Mouse (Mus musculus) limb, embryonic 14.5 days (tissue): ENCODE results near the gene Anks1. TPM values are rescaled to one million over a fixed set of nuclear protein-coding genes. Genes with fewer than 3 reads are reported as not detected.

ENCODE experiments used
- ATAC-seq: fragments of 200-750 bp; cut with Nextera tagmentation; 2 replicates; pipeline ENCODE4 v1.8.0; 2017; ENCODE audit warnings: low read depth, moderate number of reproducible peaks, moderate TSS enrichment; ENCODE audit not compliant: low FRiP score
- DNase-seq: peaks from one replicate; pipeline ENCODE4 v3.0.0-alpha.2; 2015; ENCODE audit warnings: low spot score
- H3K27ac ChIP-seq: fragments of 300-500 bp; sonication (generic); replicated peaks from 2 replicates; pipeline ENCODE4 v1.5.1; 2014; ENCODE audit warnings: low read depth, mild to moderate bottlenecking, low read length, moderate library complexity, mixed read lengths
- H3K27me3 ChIP-seq: fragments of 300-500 bp; sonication (generic); 2 replicates; pipeline ENCODE4 v1.6.1; 2014; ENCODE audit warnings: low read length, mixed read lengths; ENCODE audit not compliant: control insufficient read depth, insufficient read depth
- H3K36me3 ChIP-seq: fragments of 300-500 bp; sonication (generic); 2 replicates; pipeline ENCODE4 v1.6.1; 2014; ENCODE audit warnings: mild to moderate bottlenecking, low read length, moderate library complexity, mixed read lengths; ENCODE audit not compliant: control insufficient read depth, insufficient read depth
- H3K4me1 ChIP-seq: fragments of 300-500 bp; sonication (generic); 2 replicates; pipeline ENCODE4 v1.6.1; 2014; ENCODE audit warnings: antibody characterized with exemption, low read length, mixed read lengths; ENCODE audit not compliant: control insufficient read depth, insufficient read depth
- H3K4me2 ChIP-seq: fragments of 300-500 bp; sonication (generic); replicated peaks from 2 replicates; pipeline ENCODE4 v1.6.1; 2014; ENCODE audit warnings: low read depth, mild to moderate bottlenecking, low read length, moderate library complexity; ENCODE audit not compliant: severe bottlenecking
- H3K4me3 ChIP-seq: fragments of 300-500 bp; sonication (generic); replicated peaks from 2 replicates; pipeline ENCODE4 v1.5.1; 2014; ENCODE audit warnings: low read length
- H3K9ac ChIP-seq: fragments of 300-500 bp; sonication (generic); 2 replicates; pipeline ENCODE4 v1.6.1; 2014; ENCODE audit warnings: mild to moderate bottlenecking, low read depth, low read length, moderate library complexity; ENCODE audit not compliant: severe bottlenecking
- H3K9me3 ChIP-seq: fragments of 300-500 bp; sonication (generic); 2 replicates; pipeline ENCODE4 v1.6.1; 2016; ENCODE audit warnings: low read length; ENCODE audit not compliant: control insufficient read depth
- POLR2A ChIP-seq: fragments of 200-500 bp; IDR thresholded peaks from 2 replicates; pipeline ENCODE4 v1.8.0; 2012; ENCODE audit warnings: inconsistent platforms, mild to moderate bottlenecking, moderate library complexity, borderline replicate concordance; ENCODE audit not compliant: insufficient read depth, insufficient read length; ENCODE audit errors: extremely low read depth
- WGBS: fragments of 180-500 bp; shearing (Covaris S2); extraction: QIAGEN DNeasy Blood & Tissue Kit; methylation state at CpG from one replicate; pipeline ENCODE4 v1.1.7; 2014; 5-methylcytosine and 5-hydroxymethylcytosine counted together
- polyA plus RNA-seq, 2 experiments: library from polyadenylated mRNA; depleted of rRNA in 1 of 2; stranded (reverse) in 1 of 2; unstranded in 1 of 2; fragments of >200 nt; fragmentation: Nextera tagmentation in 1 of 2; extraction: Ambion mirVana in 1 of 2; gene quantifications; 2 replicates each; pipeline versions ENCODE4 v1.2.1 to v1.2.3; 2012 to 2014

Gene Anks1
- polyA plus RNA-seq, 2 experiments, result 14.6 to 40.6 TPM

DNA sequence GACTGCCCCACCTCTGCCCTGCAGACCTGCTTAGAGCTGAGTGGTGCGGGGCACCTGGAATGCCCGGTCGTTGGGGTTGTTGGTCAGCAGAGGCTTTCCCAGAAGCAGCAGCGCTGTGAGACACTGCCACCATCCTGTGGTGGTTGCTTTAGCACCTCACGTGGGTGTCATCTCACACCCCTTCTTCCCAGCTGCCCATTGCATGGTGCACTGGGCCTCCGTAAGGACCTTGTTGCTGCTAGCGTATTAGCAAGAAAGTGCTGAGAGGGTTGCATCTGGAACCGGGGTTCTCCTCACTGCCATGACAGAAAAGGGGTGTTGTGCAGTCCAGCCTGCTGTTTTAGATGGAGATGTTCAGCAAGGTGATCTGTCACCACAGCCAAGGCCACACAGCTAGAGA is 97.1 kb downstream of the Anks1 start:
- no peak for DNase-seq
- Histone ChIP-seq H3K27me3 (no peaks in the 10 kb centered on the region), H3K27ac (peak overlapping the region; percentile 93), H3K4me2 (no peak overlapping the region), H3K4me3 (no peak overlapping the region), H3K9ac (0 out of 2 replicates have a peak overlapping the region, but pooled peaks have one; percentile 54), H3K4me1 (peaks cover 32% of the 10 kb centered on the region), H3K9me3 (no peaks in the 10 kb centered on the region), H3K36me3 (peaks cover 12% of the 10 kb centered on the region; the same call in 1 of the 2 replicates)
- ATAC-seq, result no peak
- no peak for TF ChIP-seq POLR2A
- WGBS, result 63% methylated on average over 8 of the region's 8 CpGs

DNA sequence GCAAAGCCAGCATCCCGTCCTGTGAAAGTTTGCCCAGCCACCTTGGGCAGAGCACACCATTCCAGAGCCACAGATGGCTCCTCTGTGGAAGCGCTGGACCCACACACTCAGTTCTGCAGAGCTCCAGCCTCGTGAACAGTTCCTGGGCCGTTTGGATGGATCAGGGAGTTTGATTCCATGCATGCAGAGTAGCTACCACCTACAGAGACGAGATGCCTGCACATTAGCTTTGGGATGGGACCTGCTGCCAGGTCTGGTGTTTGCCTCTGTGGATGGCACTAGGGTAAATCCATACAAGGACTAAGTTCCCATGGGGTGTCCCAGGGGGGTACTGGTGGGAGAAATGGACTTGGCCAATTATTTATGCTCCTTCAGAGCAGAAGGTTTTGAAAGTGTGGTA is 97.5 kb downstream of the Anks1 start:
- WGBS, result 50% methylated on average over 5 of the region's 5 CpGs
- H3K27me3 ChIP-seq, result no peaks in the 10 kb centered on the region
- DNase-seq (no peak), ATAC-seq (no peak; the same call in 1 of the 2 replicates)
- TF ChIP-seq POLR2A, result no peak
- peaks cover 32% of the 10 kb centered on the region for H3K4me1 ChIP-seq
- 0 out of 2 replicates have a peak overlapping the region, but pooled peaks have one; percentile 54 for H3K9ac ChIP-seq
- H3K4me3 ChIP-seq, result no peak overlapping the region
- peaks cover 16% of the 10 kb centered on the region for H3K36me3 ChIP-seq
- H3K4me2 ChIP-seq, result peak overlapping the region; percentile 46
- no peaks in the 10 kb centered on the region for H3K9me3 ChIP-seq
- peak overlapping the region; percentile 93 for H3K27ac ChIP-seq

DNA sequence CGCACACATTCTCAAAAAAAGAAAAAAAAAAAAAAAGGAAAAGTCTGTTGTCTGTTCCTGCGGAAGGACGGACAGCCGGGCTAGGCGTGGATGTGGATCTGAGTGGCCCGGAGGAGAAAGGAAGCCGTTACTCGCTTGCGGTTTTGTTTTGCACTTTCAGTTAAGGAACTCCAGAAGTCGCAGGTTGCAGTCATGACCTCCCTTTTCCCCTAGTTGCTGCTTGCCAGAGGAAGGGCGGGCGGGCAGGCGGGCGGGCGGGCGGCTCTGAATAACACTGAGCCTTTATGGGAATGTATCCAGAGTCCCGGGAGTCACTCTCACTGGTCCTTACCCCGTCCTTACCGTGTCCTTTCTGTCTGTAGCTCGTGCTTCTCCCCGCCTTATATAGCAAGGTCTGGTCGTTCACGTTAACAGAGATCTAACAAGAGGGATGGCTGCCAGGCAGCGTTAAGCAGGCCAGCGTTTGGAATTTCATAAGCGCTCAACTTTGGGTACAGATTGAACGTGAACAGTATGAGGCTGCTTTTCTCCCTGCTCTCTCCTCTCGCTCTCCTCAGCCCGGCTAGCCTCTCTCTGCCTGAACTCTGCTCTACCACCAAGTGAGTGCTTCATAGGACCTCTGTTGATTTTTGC is 98.2 kb downstream of the Anks1 start:
- 11% methylated on average over 29 of the region's 29 CpGs for WGBS
- peak overlapping the region; percentile 54 for H3K9ac ChIP-seq

DNA sequence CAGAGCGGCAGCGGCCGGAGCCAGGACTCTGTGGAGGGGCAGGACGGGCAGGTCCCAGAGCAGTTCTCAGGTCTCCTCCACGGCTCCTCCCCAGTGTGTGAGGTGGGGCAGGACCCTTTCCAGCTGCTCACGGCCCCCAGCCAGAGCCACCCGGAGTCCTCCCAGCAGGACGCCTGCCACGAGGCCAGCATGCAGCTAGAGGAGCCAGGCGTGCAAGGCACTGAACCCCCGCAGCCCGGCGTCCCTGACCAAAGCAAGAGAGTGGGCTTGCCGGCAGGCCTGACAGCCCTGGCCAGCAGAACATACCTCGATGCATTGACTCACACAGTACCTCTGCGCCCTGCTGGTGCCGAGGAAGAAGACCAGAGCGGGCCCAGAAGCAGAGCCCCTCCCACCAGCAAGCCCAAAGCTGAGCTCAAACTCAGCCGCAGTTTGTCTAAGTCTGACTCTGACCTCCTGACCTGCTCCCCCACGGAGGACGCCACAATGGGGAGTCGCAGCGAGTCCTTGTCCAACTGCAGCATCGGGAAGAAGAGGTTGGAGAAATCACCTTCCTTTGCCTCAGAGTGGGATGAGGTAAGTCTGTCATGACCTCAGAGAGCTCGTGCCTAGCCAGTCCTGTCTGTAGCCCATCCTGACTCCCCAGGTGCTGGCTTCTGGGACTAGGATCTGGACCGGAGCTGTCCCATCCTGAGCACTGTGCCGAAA is 98.9 kb downstream of the Anks1 start:
- Histone ChIP-seq H3K4me3 (peak overlapping the region; percentile 21), H3K4me1 (peaks cover 36% of the 10 kb centered on the region), H3K4me2 (peak overlapping the region; percentile 46), H3K27me3 (no peaks in the 10 kb centered on the region), H3K27ac (peak overlapping the region; percentile 93), H3K36me3 (peaks cover 18% of the 10 kb centered on the region), H3K9me3 (no peaks in the 10 kb centered on the region), H3K9ac (peak overlapping the region; percentile 54)
- ATAC-seq, result peak; percentile 45
- 34% methylated on average over 27 of the region's 27 CpGs for WGBS
- no peak for DNase-seq
- TF ChIP-seq POLR2A, result no peak

More for the DNA sequence above, 98.2 kb downstream of the Anks1 start:
- Histone ChIP-seq H3K4me3 (peak overlapping the region; percentile 21), H3K27ac (peak overlapping the region; percentile 93), H3K9me3 (no peaks in the 10 kb centered on the region), H3K4me1 (peaks cover 32% of the 10 kb centered on the region), H3K36me3 (peaks cover 18% of the 10 kb centered on the region), H3K27me3 (no peaks in the 10 kb centered on the region), H3K4me2 (peak overlapping the region; percentile 46)
- peak; percentile 67 for DNase-seq
- ATAC-seq, result peak; percentile 72
- TF ChIP-seq POLR2A, result no peak

- no peak for TF ChIP-seq POLR2A
- Histone ChIP-seq H3K4me2 (peak overlapping the region; percentile 46), H3K27me3 (no peaks in the 10 kb centered on the region), H3K27ac (peak overlapping the region; percentile 93), H3K4me3 (peak overlapping the region; percentile 21; the same call in 1 of the 2 replicates), H3K4me1 (peaks cover 41% of the 10 kb centered on the region), H3K9me3 (no peaks in the 10 kb centered on the region), H3K36me3 (peaks cover 18% of the 10 kb centered on the region), H3K9ac (peak overlapping the region; percentile 54)
- WGBS, result 66% methylated on average over 8 of the region's 8 CpGs
- no peak for DNase-seq
- no peak for ATAC-seq
Measured at GRCm38 (mm10) chr17:28008565-28008981, 99.5 kb downstream of the Anks1 start.
